Mouse (Mus musculus) brain, embryonic 14.5 days (tissue): ENCODE results near the gene Gga2. TPM values are rescaled to one million over a fixed set of nuclear protein-coding genes. Genes with fewer than 3 reads are reported as not detected.

Source experiments
- DNase-seq: peaks from one replicate; pipeline ENCODE4 v3.0.0-alpha.2; 2011; ENCODE audit warnings: low read depth
- CTCF ChIP-seq: fragments of 200-500 bp; IDR thresholded peaks from 2 replicates; pipeline ENCODE4 v1.5.1; 2012; ENCODE audit warnings: inconsistent platforms, mild to moderate bottlenecking, moderate library complexity, borderline replicate concordance; ENCODE audit not compliant: insufficient read depth, insufficient read length; ENCODE audit errors: extremely low read depth
- POLR2A ChIP-seq: fragments of 200-500 bp; IDR thresholded peaks from 2 replicates; pipeline ENCODE4 v1.6.1; 2012; ENCODE audit warnings: mild to moderate bottlenecking, inconsistent platforms, borderline replicate concordance; ENCODE audit not compliant: poor library complexity, insufficient read depth, insufficient read length, severe bottlenecking; ENCODE audit errors: extremely low read depth
- polyA plus RNA-seq: library from polyadenylated mRNA; depleted of rRNA; stranded (reverse); fragments of >200 nt; gene quantifications from 2 replicates; pipeline ENCODE4 v1.2.3, GENCODE M21; 2012

Gga2 gene
- polyA plus RNA-seq, 1 experiment: 83.7 TPM

- TF ChIP-seq POLR2A (no peak), CTCF (no peak)
- no peak for DNase-seq
Measured at GRCm38 (mm10) chr7:122045181-122045634, 24.2 kb upstream of the Gga2 start.

- no peak for DNase-seq
- TF ChIP-seq POLR2A (no peak), CTCF (no peak)
Measured at GRCm38 (mm10) chr7:122044106-122044505, 23.1 kb upstream of the Gga2 start.

GRCm38 (mm10) chr7:122034348-122034747 lies 13.3 kb upstream of the Gga2 start:
- no peak for DNase-seq
- TF ChIP-seq CTCF (peak; percentile 6; the same call in 1 of the 2 replicates), POLR2A (no peak)

DNA sequence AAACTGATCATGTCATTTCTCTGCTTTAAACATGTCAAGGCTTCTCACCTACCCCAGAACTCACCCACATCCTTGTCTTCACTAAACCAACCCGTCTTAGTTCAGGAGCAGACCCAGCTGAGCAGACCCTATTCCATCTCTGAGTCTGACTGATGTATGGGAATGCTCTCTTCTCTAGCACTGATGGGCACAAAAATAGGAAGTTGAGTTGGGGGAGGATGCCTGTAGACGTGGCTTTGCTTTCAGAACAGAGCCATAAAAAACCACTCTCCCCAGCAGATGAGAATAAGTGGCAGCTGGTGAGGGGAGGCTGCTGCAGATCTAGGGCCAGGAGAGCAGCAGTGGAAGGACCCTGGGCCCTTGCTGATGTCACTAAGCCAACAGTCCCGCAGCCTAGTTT lies 12.3 kb upstream of the Gga2 start:
- DNase-seq: no peak
- no peak for TF ChIP-seq POLR2A
- no peak for TF ChIP-seq CTCF

DNA sequence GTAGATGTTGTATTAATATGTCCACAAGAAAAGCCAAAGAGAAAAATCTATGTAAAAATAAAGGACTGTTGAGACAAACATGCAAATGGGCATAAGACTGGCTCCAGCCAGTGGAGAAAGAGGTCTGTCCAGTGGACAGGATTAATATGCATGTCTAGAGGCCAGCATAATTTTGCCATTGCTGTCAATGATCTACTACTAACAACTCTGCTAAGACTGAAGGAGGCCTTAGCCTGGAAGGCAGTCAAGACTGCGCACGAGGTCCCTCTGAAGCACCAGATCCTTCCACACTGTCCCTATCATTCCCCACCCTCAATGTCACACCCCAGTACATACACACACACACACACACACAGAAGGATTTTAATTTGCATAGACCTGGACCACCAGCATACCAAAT lies 1.1 kb upstream of the Gga2 start:
- TF ChIP-seq POLR2A: no peak
- no peak for TF ChIP-seq CTCF
- DNase-seq: no peak

DNA sequence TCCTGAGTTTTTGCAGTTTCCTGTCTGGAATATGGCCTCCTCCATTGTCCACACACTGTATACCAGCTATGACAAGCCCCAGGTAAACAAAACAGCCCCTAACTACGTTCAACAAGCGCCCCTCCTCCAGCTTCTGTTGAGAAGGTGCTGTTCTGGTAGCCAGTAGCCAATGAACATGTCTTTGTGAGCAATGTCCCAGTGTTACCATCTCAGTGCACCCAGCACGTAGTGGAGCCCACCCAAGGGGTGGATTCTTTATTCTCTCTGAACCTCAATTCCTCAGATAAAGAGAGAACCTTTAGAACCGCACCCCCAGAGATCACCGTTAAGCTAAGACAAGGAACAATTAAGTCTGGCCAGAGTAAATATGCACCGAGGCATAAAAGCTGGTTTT lies 752 bp downstream of the Gga2 start:
- peak; percentile 60 for DNase-seq
- no peak for TF ChIP-seq CTCF
- TF ChIP-seq POLR2A: no peak

- DNase-seq: peak; percentile 16
- TF ChIP-seq CTCF (no peak), POLR2A (no peak)
Measured at GRCm38 (mm10) chr7:122018978-122019377, 2.0 kb downstream of the Gga2 start.

DNA sequence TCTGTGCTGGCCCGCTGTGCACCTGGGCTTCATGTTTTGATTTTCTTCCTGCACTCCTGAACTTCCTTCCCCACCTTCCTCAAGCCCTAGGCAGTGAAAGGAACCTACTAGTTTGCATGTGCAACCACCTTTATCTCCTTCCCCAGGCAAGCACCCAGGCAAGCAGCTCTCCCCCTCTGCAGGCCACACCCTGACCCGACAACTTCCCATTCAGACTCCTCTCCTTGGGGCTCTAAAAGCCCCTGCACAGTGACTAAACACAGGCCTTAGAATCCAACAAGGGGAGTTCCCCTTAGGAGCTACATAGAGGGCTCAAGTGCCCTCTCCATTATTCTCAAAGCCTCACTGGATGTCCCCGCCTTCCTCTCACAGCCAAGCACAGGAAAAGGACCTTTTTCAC lies 2.8 kb downstream of the Gga2 start:
- no peak for DNase-seq
- no peak for TF ChIP-seq CTCF

DNA sequence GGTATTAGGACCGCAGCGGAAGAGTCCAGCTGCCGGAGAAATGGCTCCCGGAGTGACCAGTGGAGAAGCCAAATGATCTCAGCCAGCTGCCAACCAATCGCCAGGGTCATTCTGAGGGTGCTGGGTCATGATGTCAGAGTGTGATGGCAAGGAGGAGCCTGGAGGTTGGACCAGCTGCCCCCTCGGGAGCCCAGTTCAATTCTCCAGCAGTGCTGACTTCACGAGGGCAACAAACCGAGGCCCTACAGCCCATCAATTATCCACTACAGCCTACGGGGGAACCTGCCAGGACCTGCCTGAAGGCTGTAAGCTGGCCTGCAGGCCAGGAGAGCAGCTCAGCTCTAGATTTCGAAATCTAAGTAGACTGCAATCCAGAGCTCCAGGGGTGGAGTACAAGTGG lies 5.3 kb downstream of the Gga2 start:
- DNase-seq: no peak
- TF ChIP-seq POLR2A (no peak), CTCF (no peak)

DNA sequence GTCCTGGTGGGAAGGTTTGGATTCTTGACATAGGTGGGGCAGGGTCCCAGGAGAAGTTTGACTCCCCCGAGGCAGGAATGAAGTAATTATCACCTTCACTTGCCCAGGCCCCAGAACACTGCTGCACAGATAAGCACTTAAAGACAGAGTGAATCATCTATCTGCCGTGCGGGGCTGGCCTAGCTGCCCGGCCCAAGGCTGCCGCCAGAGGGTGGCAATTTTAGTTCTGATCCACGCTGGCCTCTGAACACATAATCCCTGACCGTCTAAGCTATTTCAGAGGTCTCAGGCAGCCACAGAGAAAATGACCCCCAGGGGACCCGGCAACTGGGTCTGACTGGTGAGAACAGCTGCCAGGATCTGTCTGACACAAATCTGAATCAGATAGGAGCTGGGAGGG lies 5.9 kb downstream of the Gga2 start:
- 0 out of 2 replicates have a peak, but pooled peaks have one; percentile 11 for TF ChIP-seq CTCF
- TF ChIP-seq POLR2A: no peak
- DNase-seq: no peak

DNA sequence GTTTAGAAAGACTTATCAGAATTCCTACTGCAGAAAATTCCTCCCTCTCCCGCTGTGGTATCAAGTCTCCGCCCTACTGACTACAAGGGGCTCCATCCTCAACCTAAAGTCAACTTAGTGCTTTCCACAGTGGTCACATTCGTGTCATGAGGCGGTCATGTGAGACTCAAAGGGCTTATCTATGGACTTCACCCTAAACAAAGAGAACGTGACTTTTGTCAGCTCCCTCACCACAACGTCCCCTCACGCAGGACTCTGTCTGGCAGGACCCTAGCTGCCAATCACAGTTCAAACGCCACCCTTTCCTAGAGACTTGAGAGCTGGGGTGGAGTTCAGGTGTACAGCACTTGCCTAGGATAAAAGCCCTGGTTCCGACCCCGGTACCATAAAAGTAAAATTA lies 8.1 kb downstream of the Gga2 start:
- no peak for DNase-seq
- TF ChIP-seq POLR2A (no peak), CTCF (no peak)

DNA sequence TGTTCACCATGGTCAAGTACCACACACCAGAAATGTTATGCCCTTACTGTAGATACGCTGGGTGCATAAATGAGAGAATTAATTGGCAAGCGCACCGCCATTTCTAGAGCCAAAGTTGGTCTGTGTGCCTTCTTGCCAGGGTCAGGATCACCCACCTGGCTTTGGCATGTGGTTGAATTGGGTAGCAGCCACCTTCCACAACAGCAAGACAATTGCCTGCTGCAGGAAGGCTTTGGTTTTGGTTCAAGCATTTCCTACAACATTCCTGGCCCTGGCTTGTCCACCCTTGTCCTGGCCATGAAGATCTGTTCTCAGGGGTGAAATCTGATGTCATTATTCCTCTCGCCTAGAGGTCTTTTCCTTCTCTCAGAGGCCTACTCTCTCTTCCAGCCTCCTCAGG lies 8.7 kb downstream of the Gga2 start:
- TF ChIP-seq POLR2A (no peak), CTCF (no peak)

DNA sequence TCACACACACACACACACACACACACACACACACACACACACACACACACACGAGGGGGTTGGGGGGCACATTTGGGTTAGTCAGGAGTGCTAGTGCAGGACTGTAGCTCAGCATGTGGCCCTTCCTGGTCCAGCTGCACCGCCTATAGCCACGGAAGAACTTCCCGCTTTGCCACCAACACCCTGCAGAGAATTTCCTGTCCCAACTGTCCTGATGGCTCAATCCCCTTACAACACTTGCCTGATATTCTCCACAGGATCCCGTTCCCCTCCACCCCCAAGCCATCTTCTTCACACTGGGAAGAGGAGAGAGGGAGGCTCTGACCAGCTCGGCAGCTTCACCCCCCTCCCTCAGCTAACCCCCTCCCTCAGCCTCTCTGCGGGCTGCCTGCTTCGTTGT lies 20.6 kb downstream of the Gga2 start:
- TF ChIP-seq POLR2A (no peak), CTCF (no peak)

More for the DNA sequence above, 8.7 kb downstream of the Gga2 start:
- DNase-seq: no peak

DNA sequence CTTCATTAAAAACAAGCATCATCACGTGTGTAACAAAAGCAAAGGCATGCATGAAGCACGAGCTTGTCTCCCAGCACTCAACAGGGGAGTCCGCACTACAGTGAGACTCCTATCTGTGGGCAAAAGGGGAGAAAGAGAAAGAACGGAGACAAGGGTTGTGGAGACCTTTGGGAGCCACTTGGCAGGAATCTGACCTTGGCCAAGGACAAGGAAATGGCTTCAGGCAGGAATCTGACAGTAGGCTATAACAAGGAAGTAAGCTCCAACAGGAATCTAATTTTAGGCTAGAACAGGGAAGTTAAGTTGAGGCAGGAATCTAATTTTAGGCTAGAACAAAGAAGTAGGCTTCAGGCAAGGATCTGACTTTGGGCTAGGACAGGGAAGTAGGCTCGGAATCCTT lies 25.1 kb downstream of the Gga2 start:
- DNase-seq: no peak
- no peak for TF ChIP-seq CTCF
- no peak for TF ChIP-seq POLR2A

More for the DNA sequence above, 20.6 kb downstream of the Gga2 start:
- DNase-seq: no peak
